Mouse (Mus musculus) kidney, embryonic 15.5 days (tissue): Measurements from ENCODE around the gene Rasgef1a. TPM values are rescaled to one million over a fixed set of nuclear protein-coding genes. Genes with fewer than 3 reads are reported as not detected.

Source experiments
- ATAC-seq: fragments of 200-750 bp; cut with Nextera tagmentation; replicated peaks from 2 replicates; pipeline ENCODE4 v1.8.0; 2017; ENCODE audit warnings: moderate TSS enrichment; ENCODE audit not compliant: low FRiP score
- H3K27ac ChIP-seq: fragments of 300-500 bp; sonication (generic); 2 replicates; pipeline ENCODE4 v1.5.1; 2015; ENCODE audit warnings: mild to moderate bottlenecking, inconsistent platforms
- H3K27me3 ChIP-seq: fragments of 300-500 bp; sonication (generic); 2 replicates; pipeline ENCODE4 v1.6.1; 2015; ENCODE audit warnings: inconsistent platforms
- H3K36me3 ChIP-seq: fragments of 300-500 bp; sonication (generic); 2 replicates; pipeline ENCODE4 v1.6.1; 2015; ENCODE audit warnings: inconsistent platforms
- H3K4me1 ChIP-seq: fragments of 300-500 bp; sonication (generic); 2 replicates; pipeline ENCODE4 v1.6.1; 2015; ENCODE audit warnings: inconsistent platforms
- H3K4me2 ChIP-seq: fragments of 300-500 bp; sonication (generic); 2 replicates; pipeline ENCODE4 v1.6.1; 2015; ENCODE audit warnings: moderate library complexity, mild to moderate bottlenecking, inconsistent platforms
- H3K4me3 ChIP-seq: fragments of 300-500 bp; sonication (generic); replicated peaks from 2 replicates; pipeline ENCODE4 v1.5.1; 2015; ENCODE audit warnings: mild to moderate bottlenecking, inconsistent platforms
- H3K9ac ChIP-seq: fragments of 300-500 bp; sonication (generic); 2 replicates; pipeline ENCODE4 v1.6.1; 2015; ENCODE audit warnings: mild to moderate bottlenecking, inconsistent platforms
- H3K9me3 ChIP-seq: fragments of 300-500 bp; sonication (generic); replicated peaks from 2 replicates; pipeline ENCODE4 v1.6.1; 2016; ENCODE audit warnings: inconsistent platforms
- WGBS: fragments of 180-500 bp; shearing (Covaris S2); methylation state at CpG from one replicate; pipeline ENCODE4 v1.1.7; 2015; ENCODE audit warnings: mixed read lengths; 5-methylcytosine and 5-hydroxymethylcytosine counted together
- polyA plus RNA-seq: library from polyadenylated mRNA; unstranded; fragments of >200 nt; fragmentation: Nextera tagmentation; extraction: Ambion mirVana; gene quantifications from 2 replicates; pipeline ENCODE4 v1.2.1, GENCODE M21; 2015

The Rasgef1a gene
- polyA plus RNA-seq, 1 experiment from 2014 or later: 1.0 TPM

DNA sequence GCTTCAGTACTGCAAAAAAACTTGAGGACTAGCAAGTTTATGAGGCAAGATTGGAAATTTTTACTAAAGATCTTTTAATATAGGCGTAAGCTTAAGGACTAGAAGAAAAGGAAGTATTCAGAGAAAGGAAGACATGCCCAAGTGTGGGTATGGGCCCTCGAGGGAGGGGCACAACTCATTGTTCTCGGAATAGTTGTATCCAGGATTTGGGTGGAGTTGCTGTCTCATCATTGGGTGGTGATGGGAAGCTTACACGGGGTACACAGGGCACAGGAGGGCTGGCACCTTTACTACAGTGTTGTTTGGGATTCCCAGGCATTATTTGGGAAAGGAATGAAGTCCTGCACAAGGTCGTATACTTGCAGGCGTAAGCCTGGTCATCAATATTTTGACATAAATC, 24.4 kb downstream of the Rasgef1a start:
- no peak for ATAC-seq
- Histone ChIP-seq H3K27ac (no peak overlapping the region), H3K9me3 (no peaks in the 10 kb centered on the region), H3K4me1 (no peaks in the 10 kb centered on the region), H3K4me2 (no peak overlapping the region), H3K9ac (no peak overlapping the region), H3K4me3 (no peak overlapping the region), H3K27me3 (no peaks in the 10 kb centered on the region), H3K36me3 (no peaks in the 10 kb centered on the region)
- 69% methylated on average over 6 of the region's 6 CpGs for WGBS

- Histone ChIP-seq H3K4me1 (no peaks in the 10 kb centered on the region), H3K27me3 (no peaks in the 10 kb centered on the region), H3K9me3 (no peaks in the 10 kb centered on the region), H3K4me2 (no peak overlapping the region), H3K36me3 (no peaks in the 10 kb centered on the region), H3K4me3 (no peak overlapping the region), H3K9ac (no peak overlapping the region), H3K27ac (no peak overlapping the region)
- ATAC-seq: no peak
- WGBS: 61% methylated on average over 9 of the region's 9 CpGs
These were observed 25.0 kb downstream of the Rasgef1a start for GRCm38 (mm10) chr6:118036118-118036805.

DNA sequence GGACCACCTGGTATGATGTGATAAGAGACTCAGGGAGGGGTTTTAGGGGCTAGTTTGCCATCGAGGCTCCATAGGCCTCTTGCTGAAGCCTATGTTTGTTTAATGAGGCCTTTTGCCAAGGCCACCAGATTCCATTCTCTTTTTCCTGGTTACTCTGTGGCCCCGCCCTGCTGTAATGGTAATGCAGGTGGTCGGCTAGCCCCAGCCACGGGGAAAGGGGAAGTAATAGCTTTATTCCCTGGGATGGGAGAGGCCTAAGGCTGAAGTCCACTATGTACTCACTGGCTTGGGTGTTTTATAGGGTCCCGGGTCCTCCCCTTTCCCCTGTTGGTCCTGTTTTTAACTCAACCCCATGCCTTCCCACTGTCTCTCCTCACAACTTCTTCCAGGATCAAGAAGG, 25.6 kb downstream of the Rasgef1a start:
- H3K36me3 ChIP-seq: no peaks in the 10 kb centered on the region
- no peaks in the 10 kb centered on the region for H3K9me3 ChIP-seq
- no peak overlapping the region for H3K4me3 ChIP-seq
- no peak overlapping the region for H3K27ac ChIP-seq
- WGBS: 68% methylated on average over 5 of the region's 5 CpGs
- no peaks in the 10 kb centered on the region for H3K27me3 ChIP-seq
- ATAC-seq: no peak
- no peaks in the 10 kb centered on the region for H3K4me1 ChIP-seq
- H3K9ac ChIP-seq: no peak overlapping the region
- H3K4me2 ChIP-seq: no peak overlapping the region

DNA sequence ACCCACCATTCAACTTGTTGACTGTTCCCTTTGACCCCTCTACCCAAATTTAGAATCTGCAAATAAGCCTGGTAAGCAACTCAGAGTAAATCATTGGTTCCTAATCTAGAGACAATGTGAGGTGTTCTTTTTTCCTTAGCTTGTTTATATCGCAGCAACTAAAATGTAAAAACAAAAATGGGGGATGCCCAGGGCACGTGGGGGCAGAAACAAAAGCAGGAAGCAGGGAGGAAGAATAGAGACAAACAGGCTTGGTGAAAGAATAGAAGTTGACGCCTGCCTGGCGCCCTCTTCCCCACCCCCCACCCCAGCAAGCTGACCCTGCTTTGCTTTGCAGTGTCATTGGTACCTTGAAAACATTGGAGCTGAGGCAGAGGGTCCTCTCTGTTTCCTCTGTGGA, 33.9 kb downstream of the Rasgef1a start:
- H3K9me3 ChIP-seq: no peaks in the 10 kb centered on the region
- 66% methylated on average over 4 of the region's 4 CpGs for WGBS
- H3K9ac ChIP-seq: no peak overlapping the region
- no peak overlapping the region for H3K27ac ChIP-seq
- no peaks in the 10 kb centered on the region for H3K4me1 ChIP-seq
- no peak overlapping the region for H3K4me2 ChIP-seq
- no peak overlapping the region for H3K4me3 ChIP-seq
- ATAC-seq: no peak
- no peaks in the 10 kb centered on the region for H3K27me3 ChIP-seq
- H3K36me3 ChIP-seq: no peaks in the 10 kb centered on the region

- H3K4me3 ChIP-seq: no peak overlapping the region
- no peaks in the 10 kb centered on the region for H3K4me1 ChIP-seq
- 66% methylated on average over 7 of the region's 7 CpGs for WGBS
- H3K9me3 ChIP-seq: no peaks in the 10 kb centered on the region
- no peaks in the 10 kb centered on the region for H3K27me3 ChIP-seq
- H3K27ac ChIP-seq: no peak overlapping the region
- no peak for ATAC-seq
- H3K4me2 ChIP-seq: no peak overlapping the region
- H3K36me3 ChIP-seq: no peaks in the 10 kb centered on the region
- no peak overlapping the region for H3K9ac ChIP-seq
These were observed 34.7 kb downstream of the Rasgef1a start for GRCm38 (mm10) chr6:118045892-118046291.

- Histone ChIP-seq H3K4me3 (no peak overlapping the region), H3K27me3 (no peaks in the 10 kb centered on the region), H3K4me2 (no peak overlapping the region), H3K27ac (no peak overlapping the region), H3K4me1 (no peaks in the 10 kb centered on the region), H3K36me3 (no peaks in the 10 kb centered on the region), H3K9ac (no peak overlapping the region), H3K9me3 (no peaks in the 10 kb centered on the region)
- ATAC-seq: no peak
- WGBS: 76% methylated on average over 3 of the region's 3 CpGs
These were observed 35.3 kb downstream of the Rasgef1a start for GRCm38 (mm10) chr6:118046511-118046910.

- Histone ChIP-seq H3K4me3 (no peak overlapping the region), H3K36me3 (no peaks in the 10 kb centered on the region), H3K27ac (no peak overlapping the region), H3K27me3 (no peaks in the 10 kb centered on the region), H3K4me1 (no peaks in the 10 kb centered on the region), H3K9me3 (no peaks in the 10 kb centered on the region), H3K4me2 (no peak overlapping the region), H3K9ac (no peak overlapping the region)
- ATAC-seq: no peak
These were observed 35.7 kb downstream of the Rasgef1a start for GRCm38 (mm10) chr6:118046924-118047323.

DNA sequence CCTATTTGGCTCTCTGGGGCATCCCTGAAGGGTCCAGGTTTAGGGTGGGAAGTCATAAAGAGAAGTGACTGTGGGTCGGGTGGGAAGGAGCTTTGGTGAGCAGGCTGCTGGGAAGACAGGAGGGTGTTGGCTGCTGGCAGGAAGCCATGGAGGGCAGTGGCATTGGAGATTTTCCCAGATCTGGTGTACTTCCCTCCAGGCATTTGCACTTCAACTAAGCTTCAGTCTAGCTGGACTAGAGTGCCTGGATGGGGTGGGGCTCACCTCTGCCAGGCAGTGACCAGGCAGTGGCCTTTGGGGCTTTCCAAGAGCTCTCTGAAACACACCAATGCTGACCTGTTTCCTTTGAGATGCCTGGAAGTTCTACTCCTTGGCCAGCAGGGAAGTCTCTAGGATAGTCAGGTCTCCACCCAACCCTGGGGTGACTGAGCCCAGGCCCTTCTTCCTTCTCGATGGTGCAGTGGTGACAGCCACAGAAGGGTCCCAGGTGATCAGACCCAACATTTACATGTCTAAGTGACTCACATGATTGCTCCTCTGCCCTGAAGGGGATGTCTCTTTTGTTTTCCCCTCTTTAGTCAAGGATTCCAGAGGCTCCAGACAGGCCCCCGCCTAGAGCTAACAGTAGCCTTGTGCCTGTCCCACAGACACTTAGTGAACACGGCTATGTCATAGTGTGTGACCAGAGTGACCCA, 36.7 kb downstream of the Rasgef1a start:
- ATAC-seq: no peak
- Histone ChIP-seq H3K9me3 (no peaks in the 10 kb centered on the region), H3K4me2 (no peak overlapping the region), H3K4me3 (no peak overlapping the region), H3K4me1 (no peaks in the 10 kb centered on the region), H3K9ac (no peak overlapping the region), H3K36me3 (no peaks in the 10 kb centered on the region), H3K27me3 (no peaks in the 10 kb centered on the region), H3K27ac (no peak overlapping the region)
- 74% methylated on average over 4 of the region's 4 CpGs for WGBS

GRCm38 (mm10) chr6:118049776-118050175, 38.5 kb downstream of the Rasgef1a start:
- no peak for ATAC-seq
- H3K4me2 ChIP-seq: no peak overlapping the region
- H3K9me3 ChIP-seq: no peaks in the 10 kb centered on the region
- H3K27ac ChIP-seq: no peak overlapping the region
- no peaks in the 10 kb centered on the region for H3K36me3 ChIP-seq
- WGBS: 78% methylated on average over 6 of the region's 6 CpGs
- H3K4me1 ChIP-seq: no peaks in the 10 kb centered on the region
- no peaks in the 10 kb centered on the region for H3K27me3 ChIP-seq
- H3K4me3 ChIP-seq: no peak overlapping the region
- no peak overlapping the region for H3K9ac ChIP-seq

GRCm38 (mm10) chr6:118051474-118051873, 40.2 kb downstream of the Rasgef1a start:
- ATAC-seq: no peak
- no peaks in the 10 kb centered on the region for H3K9me3 ChIP-seq
- 79% methylated on average over 4 of the region's 4 CpGs for WGBS
- H3K36me3 ChIP-seq: no peaks in the 10 kb centered on the region
- H3K27ac ChIP-seq: no peak overlapping the region
- no peak overlapping the region for H3K9ac ChIP-seq
- no peaks in the 10 kb centered on the region for H3K4me1 ChIP-seq
- no peaks in the 10 kb centered on the region for H3K27me3 ChIP-seq
- no peak overlapping the region for H3K4me3 ChIP-seq
- H3K4me2 ChIP-seq: no peak overlapping the region

- Histone ChIP-seq H3K36me3 (no peaks in the 10 kb centered on the region), H3K27me3 (no peaks in the 10 kb centered on the region), H3K4me3 (no peak overlapping the region), H3K9me3 (no peaks in the 10 kb centered on the region), H3K4me1 (no peaks in the 10 kb centered on the region), H3K27ac (no peak overlapping the region), H3K4me2 (no peak overlapping the region), H3K9ac (no peak overlapping the region)
- ATAC-seq: no peak
- 91% methylated on average over 10 of the region's 10 CpGs for WGBS
These were observed 44.0 kb downstream of the Rasgef1a start for GRCm38 (mm10) chr6:118055209-118055608.

DNA sequence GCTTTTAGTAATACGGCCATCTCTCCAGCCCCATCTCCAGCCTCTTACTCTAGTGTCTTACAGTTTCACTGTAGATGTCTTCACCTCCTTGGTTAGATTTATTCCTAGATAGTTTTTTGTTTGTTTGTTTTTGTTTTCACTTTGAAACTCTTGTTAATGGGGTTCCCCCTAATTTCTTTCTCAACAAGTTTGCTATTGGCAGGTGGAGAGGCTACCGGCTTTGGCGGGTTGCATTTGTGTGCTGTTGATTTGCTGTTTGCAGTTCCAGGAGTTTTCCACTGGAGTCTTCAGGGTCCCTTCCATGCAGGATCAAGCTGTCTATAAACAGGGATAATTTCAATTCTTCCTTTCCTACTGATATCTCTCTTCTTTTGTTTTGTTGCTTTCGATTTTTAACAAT, 50.0 kb downstream of the Rasgef1a start:
- Histone ChIP-seq H3K4me2 (no peak overlapping the region), H3K9ac (no peak overlapping the region), H3K4me3 (no peak overlapping the region), H3K9me3 (no peaks in the 10 kb centered on the region), H3K27me3 (peaks cover 16% of the 10 kb centered on the region), H3K36me3 (no peaks in the 10 kb centered on the region), H3K4me1 (peaks cover 13% of the 10 kb centered on the region), H3K27ac (no peak overlapping the region)
- no peak for ATAC-seq
- 92% methylated on average over 4 of the region's 4 CpGs for WGBS

- Histone ChIP-seq H3K9me3 (no peaks in the 10 kb centered on the region), H3K4me1 (peaks cover 28% of the 10 kb centered on the region), H3K9ac (no peak overlapping the region), H3K36me3 (no peaks in the 10 kb centered on the region), H3K27me3 (peaks cover 32% of the 10 kb centered on the region), H3K4me2 (no peak overlapping the region), H3K27ac (no peak overlapping the region), H3K4me3 (no peak overlapping the region)
- no peak for ATAC-seq
- WGBS: 74% methylated on average over 5 of the region's 5 CpGs
These were observed 52.0 kb downstream of the Rasgef1a start for GRCm38 (mm10) chr6:118063266-118063665.
